Mouse (Mus musculus): Measurements from ENCODE around the gene Ccdc162.

Ccdc162 gene

GRCm38 (mm10) chr10:41716029-41716897, at the start of gene Ccdc162:
TSS of gene Ccdc162 (minus strand) at chr10:41716634.
- no peak for DNase-seq (ENCODE audit: low spot score)

- no peak for DNase-seq (ENCODE audit: low spot score)
These were observed 49.2 kb upstream of the Ccdc162 start for GRCm38 (mm10) chr10:41765586-41765985.

- no peak for DNase-seq (ENCODE audit: low spot score)
These were observed 47.4 kb upstream of the Ccdc162 start for GRCm38 (mm10) chr10:41763741-41764385.

GRCm38 (mm10) chr10:41760866-41761265, 44.4 kb upstream of the Ccdc162 start:
- DNase-seq (ENCODE audit: low spot score): no peak

- DNase-seq (ENCODE audit: low spot score): no peak
These were observed 41.6 kb upstream of the Ccdc162 start for GRCm38 (mm10) chr10:41758041-41758440.

GRCm38 (mm10) chr10:41757226-41757625, 40.8 kb upstream of the Ccdc162 start:
- DNase-seq (ENCODE audit: low spot score): no peak

GRCm38 (mm10) chr10:41751867-41752480, 35.5 kb upstream of the Ccdc162 start:
- no peak for DNase-seq (ENCODE audit: low spot score)

GRCm38 (mm10) chr10:41749306-41749705, 32.9 kb upstream of the Ccdc162 start:
- no peak for DNase-seq (ENCODE audit: low spot score)

GRCm38 (mm10) chr10:41746554-41746953, 30.1 kb upstream of the Ccdc162 start:
- DNase-seq (ENCODE audit: low spot score): no peak

- DNase-seq (ENCODE audit: low spot score): no peak
These were observed 27.6 kb upstream of the Ccdc162 start for GRCm38 (mm10) chr10:41744006-41744405.

GRCm38 (mm10) chr10:41740221-41740620, 23.8 kb upstream of the Ccdc162 start:
- DNase-seq (ENCODE audit: low spot score): no peak

- DNase-seq (ENCODE audit: low spot score): no peak
These were observed 20.8 kb upstream of the Ccdc162 start for GRCm38 (mm10) chr10:41737245-41737644.

- no peak for DNase-seq (ENCODE audit: low spot score)
These were observed 19.0 kb upstream of the Ccdc162 start for GRCm38 (mm10) chr10:41735398-41735797.

- DNase-seq (ENCODE audit: low spot score): no peak
These were observed 16.8 kb upstream of the Ccdc162 start for GRCm38 (mm10) chr10:41733214-41733613.

- DNase-seq (ENCODE audit: low spot score): no peak
These were observed 15.5 kb upstream of the Ccdc162 start for GRCm38 (mm10) chr10:41731932-41732331.

- no peak for DNase-seq (ENCODE audit: low spot score)
These were observed 14.3 kb upstream of the Ccdc162 start for GRCm38 (mm10) chr10:41730746-41731145.

- DNase-seq (ENCODE audit: low spot score): no peak
These were observed 9.8 kb upstream of the Ccdc162 start for GRCm38 (mm10) chr10:41726215-41726614.

GRCm38 (mm10) chr10:41719587-41719986, 3.2 kb upstream of the Ccdc162 start:
- no peak for DNase-seq (ENCODE audit: low spot score)

GRCm38 (mm10) chr10:41715557-41715956, 877 bp downstream of the Ccdc162 start:
- no peak for DNase-seq (ENCODE audit: low spot score)

- no peak for DNase-seq (ENCODE audit: low spot score)
These were observed 5.0 kb downstream of the Ccdc162 start for GRCm38 (mm10) chr10:41711467-41711866.

GRCm38 (mm10) chr10:41710773-41711172, 5.7 kb downstream of the Ccdc162 start:
- DNase-seq (ENCODE audit: low spot score): no peak

- DNase-seq (ENCODE audit: low spot score): no peak
These were observed 7.1 kb downstream of the Ccdc162 start for GRCm38 (mm10) chr10:41709341-41709740.

GRCm38 (mm10) chr10:41699669-41700068, 16.8 kb downstream of the Ccdc162 start:
- no peak for DNase-seq (ENCODE audit: low spot score)
